Mouse (Mus musculus): ENCODE measurements around the gene Tmco1. TPM values are rescaled to one million over a fixed set of nuclear protein-coding genes. Genes with fewer than 3 reads are reported as not detected.

Tmco1 gene
- polyA plus RNA-seq, 1 experiment from 2014 or later, result 134 TPM

DNA sequence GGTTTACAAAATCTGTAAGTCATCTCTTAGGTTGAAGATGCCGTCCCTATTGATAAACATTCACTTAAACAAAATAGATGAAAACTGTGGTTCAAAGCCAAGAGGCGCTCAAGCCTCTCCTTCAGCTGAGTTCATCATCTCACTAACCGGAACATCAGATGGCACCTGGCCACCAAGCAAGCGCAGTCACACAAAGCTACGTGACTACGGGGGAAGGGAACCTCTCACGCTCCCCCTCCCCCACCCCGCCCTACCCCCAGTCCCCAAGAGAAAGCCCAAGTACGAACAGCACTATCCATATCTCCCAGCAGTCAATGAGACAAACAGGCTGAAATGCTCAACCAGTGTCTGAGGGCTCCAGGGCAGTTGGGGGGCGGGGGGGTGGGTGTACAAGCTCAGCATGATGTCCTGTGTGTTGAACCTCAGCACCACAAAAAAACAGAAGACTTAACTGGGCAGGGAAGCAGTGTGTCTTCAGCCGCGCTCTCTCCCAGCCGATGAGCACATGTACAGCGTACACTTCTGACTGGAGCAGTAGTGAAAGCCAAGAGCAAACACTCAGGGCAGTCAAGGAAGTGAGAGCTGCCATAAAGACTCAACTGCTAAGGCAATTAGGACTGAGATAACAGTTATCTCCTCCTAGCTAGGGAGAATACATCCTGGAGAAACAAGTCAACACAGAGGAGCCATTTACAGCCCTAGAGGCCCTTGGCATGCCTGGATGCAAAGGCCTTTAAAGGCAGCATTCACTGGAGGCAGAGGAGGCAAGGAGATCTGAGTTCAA lies 34.6 kb upstream of the Tmco1 start:
- Histone ChIP-seq H3K4me1 (replicated peaks; ENCODE audit: insufficient read depth, low read length) (peaks cover 19% of the 10 kb centered on the region), H3K4me2 (ENCODE audit: low read length) (no peak overlapping the region), H3K4me3 (replicated peaks; ENCODE audit: low read depth, low read length) (no peak overlapping the region), H3K9me3 (replicated peaks; ENCODE audit: low read length) (no peaks in the 10 kb centered on the region), H3K36me3 (ENCODE audit: insufficient read depth, low read length) (no peaks in the 10 kb centered on the region), H3K27ac (no peak overlapping the region), H3K27me3 (ENCODE audit: insufficient read depth, low read length) (no peaks in the 10 kb centered on the region), H3K9ac (ENCODE audit: low read depth, low read length) (no peak overlapping the region)
- no peak for TF ChIP-seq CTCF (IDR thresholded peaks at IDR 0.05; ENCODE audit: low read depth)
- no peak for DNase-seq (ENCODE audit: low spot score)
- WGBS, result 67% methylated on average over 14 of the region's 14 CpGs
- no peak for ATAC-seq (replicated peaks; ENCODE audit: low FRiP score, low read depth)

- H3K27me3 ChIP-seq (ENCODE audit: insufficient read depth, low read length), result no peaks in the 10 kb centered on the region
- peaks cover 14% of the 10 kb centered on the region for H3K4me1 ChIP-seq (replicated peaks; ENCODE audit: insufficient read depth, low read length)
- H3K27ac ChIP-seq, result no peak overlapping the region
- DNase-seq (ENCODE audit: low spot score) (no peak), ATAC-seq (replicated peaks; ENCODE audit: low FRiP score, low read depth) (no peak)
- no peak overlapping the region for H3K4me2 ChIP-seq (ENCODE audit: low read length)
- H3K9ac ChIP-seq (ENCODE audit: low read depth, low read length), result no peak overlapping the region
- H3K4me3 ChIP-seq (replicated peaks; ENCODE audit: low read depth, low read length), result no peak overlapping the region
- H3K36me3 ChIP-seq (ENCODE audit: insufficient read depth, low read length), result no peaks in the 10 kb centered on the region
- TF ChIP-seq CTCF (IDR thresholded peaks at IDR 0.05; ENCODE audit: low read depth), result no peak
- 80% methylated on average over 12 of the region's 12 CpGs for WGBS
- no peaks in the 10 kb centered on the region for H3K9me3 ChIP-seq (replicated peaks; ENCODE audit: low read length)
Measured at GRCm38 (mm10) chr1:167274646-167275390, 33.4 kb upstream of the Tmco1 start.

GRCm38 (mm10) chr1:167278395-167278794 lies 29.8 kb upstream of the Tmco1 start:
- ATAC-seq (replicated peaks; ENCODE audit: low FRiP score, low read depth) (no peak), DNase-seq (ENCODE audit: low spot score) (no peak)
- H3K27ac ChIP-seq, result no peak overlapping the region
- no peaks in the 10 kb centered on the region for H3K36me3 ChIP-seq (ENCODE audit: insufficient read depth, low read length)
- no peaks in the 10 kb centered on the region for H3K4me1 ChIP-seq (replicated peaks; ENCODE audit: insufficient read depth, low read length)
- no peak overlapping the region for H3K4me3 ChIP-seq (replicated peaks; ENCODE audit: low read depth, low read length)
- no peaks in the 10 kb centered on the region for H3K27me3 ChIP-seq (ENCODE audit: insufficient read depth, low read length)
- H3K4me2 ChIP-seq (ENCODE audit: low read length), result no peak overlapping the region
- TF ChIP-seq CTCF (IDR thresholded peaks at IDR 0.05; ENCODE audit: low read depth), result no peak
- no peaks in the 10 kb centered on the region for H3K9me3 ChIP-seq (replicated peaks; ENCODE audit: low read length)
- 65% methylated on average over 6 of the region's 6 CpGs for WGBS
- H3K9ac ChIP-seq (ENCODE audit: low read depth, low read length), result no peak overlapping the region

DNA sequence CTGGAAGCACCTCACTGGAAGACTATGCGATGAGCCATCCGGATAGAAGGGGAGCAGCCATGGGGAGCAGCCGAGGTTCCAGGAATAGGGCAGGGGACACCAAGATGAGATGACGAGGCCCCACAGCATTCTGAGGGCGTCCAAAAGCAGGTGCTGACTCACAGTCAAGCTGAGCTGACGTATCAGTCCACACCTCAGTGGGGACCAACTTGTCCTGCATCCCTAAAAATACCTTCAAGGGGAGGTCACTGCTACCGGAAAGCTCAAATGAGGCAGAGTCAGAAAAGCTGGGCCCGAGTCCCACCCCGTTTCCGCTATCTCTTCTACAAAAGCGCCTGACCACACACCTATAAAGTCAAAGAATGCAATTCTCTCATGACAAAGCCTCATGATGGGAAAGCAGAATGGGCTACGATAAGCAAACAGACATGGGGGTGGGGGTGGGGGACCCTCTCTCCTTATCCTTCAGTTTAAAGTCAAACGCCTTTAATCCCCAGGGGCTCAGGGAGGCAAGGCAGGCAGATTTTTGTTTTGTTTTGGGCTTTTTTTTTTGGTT lies 28.9 kb upstream of the Tmco1 start:
- no peak overlapping the region for H3K4me2 ChIP-seq (ENCODE audit: low read length)
- H3K4me3 ChIP-seq (replicated peaks; ENCODE audit: low read depth, low read length), result no peak overlapping the region
- no peak overlapping the region for H3K27ac ChIP-seq
- WGBS, result 81% methylated on average over 13 of the region's 13 CpGs
- no peak for ATAC-seq (replicated peaks; ENCODE audit: low FRiP score, low read depth)
- no peaks in the 10 kb centered on the region for H3K27me3 ChIP-seq (ENCODE audit: insufficient read depth, low read length)
- H3K9ac ChIP-seq (ENCODE audit: low read depth, low read length), result no peak overlapping the region
- H3K9me3 ChIP-seq (replicated peaks; ENCODE audit: low read length), result no peaks in the 10 kb centered on the region
- no peak for TF ChIP-seq CTCF (IDR thresholded peaks at IDR 0.05; ENCODE audit: low read depth)
- no peaks in the 10 kb centered on the region for H3K36me3 ChIP-seq (ENCODE audit: insufficient read depth, low read length)
- no peak for DNase-seq (ENCODE audit: low spot score)
- H3K4me1 ChIP-seq (replicated peaks; ENCODE audit: insufficient read depth, low read length), result no peaks in the 10 kb centered on the region

GRCm38 (mm10) chr1:167280061-167280460 lies 28.1 kb upstream of the Tmco1 start:
- 86% methylated on average over 10 of the region's 10 CpGs for WGBS
- Histone ChIP-seq H3K9me3 (replicated peaks; ENCODE audit: low read length) (no peaks in the 10 kb centered on the region), H3K9ac (ENCODE audit: low read depth, low read length) (no peak overlapping the region), H3K27me3 (ENCODE audit: insufficient read depth, low read length) (no peaks in the 10 kb centered on the region), H3K4me3 (replicated peaks; ENCODE audit: low read depth, low read length) (no peak overlapping the region), H3K4me1 (replicated peaks; ENCODE audit: insufficient read depth, low read length) (0 out of 2 replicates have a peak, but pooled peaks cover under 1% of the 10 kb centered on the region), H3K36me3 (ENCODE audit: insufficient read depth, low read length) (no peaks in the 10 kb centered on the region), H3K27ac (no peak overlapping the region), H3K4me2 (ENCODE audit: low read length) (no peak overlapping the region)
- DNase-seq (ENCODE audit: low spot score) (no peak), ATAC-seq (replicated peaks; ENCODE audit: low FRiP score, low read depth) (no peak)
- no peak for TF ChIP-seq CTCF (IDR thresholded peaks at IDR 0.05; ENCODE audit: low read depth)

DNA sequence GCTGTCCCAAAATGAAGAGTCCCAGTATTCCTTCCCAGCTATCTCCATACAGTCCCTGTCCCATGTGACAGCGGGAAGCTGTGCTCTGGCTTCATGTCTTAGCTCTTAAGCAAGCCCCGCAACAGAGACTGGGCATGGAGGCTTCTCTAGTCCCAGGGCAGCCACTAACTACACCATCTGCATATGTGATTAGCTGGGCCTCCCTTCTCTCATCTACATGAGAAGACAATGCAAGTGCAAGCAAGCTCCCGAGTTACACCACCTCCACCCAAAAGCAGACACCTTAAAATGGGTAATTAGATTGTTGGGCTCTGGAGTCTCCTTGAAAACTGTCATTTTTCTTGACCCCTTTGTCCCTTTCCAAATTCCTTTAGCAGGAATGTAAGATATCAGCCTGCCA lies 26.1 kb upstream of the Tmco1 start:
- Histone ChIP-seq H3K27me3 (ENCODE audit: insufficient read depth, low read length) (no peaks in the 10 kb centered on the region), H3K9ac (ENCODE audit: low read depth, low read length) (no peak overlapping the region), H3K4me1 (replicated peaks; ENCODE audit: insufficient read depth, low read length) (peaks cover 5% of the 10 kb centered on the region; the same call in 1 of the 2 replicates), H3K36me3 (ENCODE audit: insufficient read depth, low read length) (no peaks in the 10 kb centered on the region), H3K4me2 (ENCODE audit: low read length) (no peak overlapping the region), H3K4me3 (replicated peaks; ENCODE audit: low read depth, low read length) (no peak overlapping the region), H3K9me3 (replicated peaks; ENCODE audit: low read length) (no peaks in the 10 kb centered on the region), H3K27ac (no peak overlapping the region)
- no peak for TF ChIP-seq CTCF (IDR thresholded peaks at IDR 0.05; ENCODE audit: low read depth)
- DNase-seq (ENCODE audit: low spot score) (no peak), ATAC-seq (replicated peaks; ENCODE audit: low FRiP score, low read depth) (no peak)
- 78% methylated on average over 3 of the region's 3 CpGs for WGBS
